Mouse (Mus musculus) hindbrain, embryonic 10.5 days (tissue): ENCODE measurements around the gene Fam120a. TPM values are rescaled to one million over a fixed set of nuclear protein-coding genes. Genes with fewer than 3 reads are reported as not detected.

Experiments used
- DNase-seq: peaks from one replicate; pipeline ENCODE4 v3.0.0-alpha.2; 2017; ENCODE audit warnings: low spot score
- H3K27ac ChIP-seq: fragments of 300-500 bp; sonication (generic); 2 replicates; pipeline ENCODE4 v1.5.1; 2016; ENCODE audit warnings: mild to moderate bottlenecking, moderate library complexity
- H3K27me3 ChIP-seq: fragments of 300-500 bp; sonication (generic); 2 replicates; pipeline ENCODE4 v1.6.1; 2016; ENCODE audit warnings: mild to moderate bottlenecking; ENCODE audit not compliant: poor library complexity, insufficient read depth, severe bottlenecking
- H3K36me3 ChIP-seq: fragments of 300-500 bp; sonication (generic); 2 replicates; pipeline ENCODE4 v1.6.1; 2016; ENCODE audit warnings: mild to moderate bottlenecking, moderate library complexity
- H3K4me1 ChIP-seq: fragments of 300-500 bp; sonication (generic); replicated peaks from 2 replicates; pipeline ENCODE4 v1.6.1; 2016; ENCODE audit warnings: mild to moderate bottlenecking
- H3K4me3 ChIP-seq: fragments of 300-500 bp; sonication (generic); 2 replicates; pipeline ENCODE4 v1.5.1; 2016; ENCODE audit warnings: mild to moderate bottlenecking, moderate library complexity
- H3K9me3 ChIP-seq: fragments of 300-500 bp; sonication (generic); 2 replicates; pipeline ENCODE4 v1.6.1; 2016; ENCODE audit warnings: mild to moderate bottlenecking, moderate library complexity
- WGBS: fragments of 180-500 bp; shearing (Covaris S2); methylation state at CpG from one replicate; pipeline ENCODE4 v1.1.7; 2016; 5-methylcytosine and 5-hydroxymethylcytosine counted together
- polyA plus RNA-seq: library from polyadenylated mRNA; unstranded; fragments of >200 nt; fragmentation: Nextera tagmentation; extraction: Ambion mirVana; gene quantifications from 2 replicates; pipeline ENCODE4 v1.2.1, GENCODE M21; 2016

Fam120a gene
- polyA plus RNA-seq, result 11.9 and 13.7 TPM in 2 replicates

GRCm38 (mm10) chr13:48967956-48968749, at the start of gene Fam120a:
Fam120a (minus strand) TSS chr13:48968017.
- H3K4me3 ChIP-seq, result peak within 1 kb of the TSS; percentile 95
- WGBS, result under 1% methylated on average over 116 of the region's 116 CpGs
- H3K36me3 ChIP-seq, result peaks cover 14% of the 10 kb centered on the region
- H3K9me3 ChIP-seq, result no peaks in the 10 kb centered on the region
- peak; percentile 84 for DNase-seq
- peaks cover 54% of the 10 kb centered on the region for H3K4me1 ChIP-seq
- peak within 1 kb of the TSS; percentile 97 for H3K27ac ChIP-seq
- no peaks in the 10 kb centered on the region for H3K27me3 ChIP-seq

DNA sequence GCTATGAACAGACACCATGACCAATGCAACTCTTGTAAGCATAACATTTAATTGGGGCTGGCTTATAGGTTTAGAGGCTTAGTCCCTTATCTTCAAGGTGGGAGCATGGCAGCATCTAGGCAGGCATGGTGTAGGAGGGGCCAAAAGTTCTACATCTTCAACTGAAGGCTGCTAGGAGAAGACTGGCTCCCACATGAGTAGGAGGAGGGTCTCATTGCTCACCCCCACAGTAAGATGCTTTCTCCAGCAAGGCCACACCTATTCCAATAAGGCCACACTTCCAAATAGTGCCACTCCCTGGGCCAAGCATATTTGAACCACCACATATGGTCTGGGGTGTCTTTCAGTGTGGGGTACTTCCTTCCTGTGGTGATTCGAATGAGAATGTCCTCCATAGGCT, 49.6 kb upstream of the Fam120a start:
- WGBS, result 96% methylated on average over 1 of the region's 1 CpGs
- DNase-seq, result no peak
- peaks cover 20% of the 10 kb centered on the region for H3K27me3 ChIP-seq
- peaks cover 4% of the 10 kb centered on the region; the same call in 1 of the 2 replicates for H3K36me3 ChIP-seq
- peaks cover 45% of the 10 kb centered on the region for H3K4me1 ChIP-seq
- no peak overlapping the region for H3K27ac ChIP-seq
- peaks cover 7% of the 10 kb centered on the region; the same call in 1 of the 2 replicates for H3K9me3 ChIP-seq
- no peak overlapping the region for H3K4me3 ChIP-seq

DNA sequence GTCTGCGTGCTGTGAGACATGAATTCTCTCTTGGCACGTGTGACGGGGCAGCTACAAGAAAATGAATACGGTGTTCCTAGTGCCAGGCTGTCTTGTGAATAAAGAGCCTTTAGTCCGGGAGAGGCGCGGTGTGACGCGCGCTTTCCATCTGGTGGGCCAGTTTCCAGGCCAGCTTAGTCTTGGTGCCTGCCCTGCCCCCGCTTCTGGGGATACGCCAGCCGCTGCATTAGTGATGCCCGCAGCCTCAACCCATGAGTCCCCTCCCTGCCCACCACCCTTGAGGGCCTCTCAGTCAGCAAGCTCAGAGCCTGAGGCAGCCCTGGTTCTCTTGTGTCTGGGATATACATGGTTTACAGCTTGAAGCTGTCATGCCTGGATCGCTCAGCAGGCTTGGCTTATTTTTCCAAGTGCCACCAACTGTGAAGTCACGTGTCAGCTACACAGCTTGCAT, 48.5 kb upstream of the Fam120a start:
- peak; percentile 75 for DNase-seq
- WGBS, result 2% methylated on average over 16 of the region's 16 CpGs
- Histone ChIP-seq H3K9me3 (peaks cover 7% of the 10 kb centered on the region; the same call in 1 of the 2 replicates), H3K4me3 (peak overlapping the region; percentile 46), H3K36me3 (peaks cover 4% of the 10 kb centered on the region; the same call in 1 of the 2 replicates), H3K27me3 (peaks cover 20% of the 10 kb centered on the region), H3K27ac (peak overlapping the region; percentile 80), H3K4me1 (peaks cover 45% of the 10 kb centered on the region)

- peak overlapping the region; percentile 46 for H3K4me3 ChIP-seq
- H3K36me3 ChIP-seq, result peaks cover 4% of the 10 kb centered on the region; the same call in 1 of the 2 replicates
- peaks cover 20% of the 10 kb centered on the region for H3K27me3 ChIP-seq
- H3K27ac ChIP-seq, result peak overlapping the region; percentile 80
- H3K4me1 ChIP-seq, result peaks cover 39% of the 10 kb centered on the region
- 3% methylated on average over 30 of the region's 30 CpGs for WGBS
- peak; percentile 48 for DNase-seq
- peaks cover 7% of the 10 kb centered on the region; the same call in 1 of the 2 replicates for H3K9me3 ChIP-seq
These were observed 47.8 kb upstream of the Fam120a start for GRCm38 (mm10) chr13:49015366-49016306.

DNA sequence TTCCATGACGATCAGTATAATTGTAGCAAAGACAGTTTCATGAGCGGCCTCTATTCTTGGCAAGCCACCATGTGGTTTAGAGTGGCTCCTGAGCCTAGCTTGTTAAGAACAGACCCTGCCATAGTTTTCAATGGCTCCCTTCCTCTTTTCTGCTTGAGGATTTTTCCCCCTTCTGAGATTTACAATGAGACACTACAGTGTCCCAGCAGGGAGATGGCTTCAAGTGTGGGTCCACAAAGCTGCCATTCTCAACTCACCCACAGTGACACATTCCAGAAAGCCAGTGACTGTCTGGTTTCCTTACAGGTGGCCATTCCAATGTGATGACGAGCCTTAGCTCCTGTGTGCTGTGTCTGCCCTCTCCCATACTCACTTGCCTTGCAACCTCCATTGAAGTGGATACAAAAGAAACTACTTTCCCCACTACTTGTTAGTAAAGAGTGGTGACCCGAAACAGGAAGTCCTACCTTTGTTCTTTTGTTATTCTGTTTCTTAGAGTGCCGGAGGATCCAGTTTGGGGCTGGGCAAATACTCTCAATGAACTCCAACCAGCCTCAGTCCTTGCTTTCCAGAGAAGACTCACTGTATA, 45.5 kb upstream of the Fam120a start:
- Histone ChIP-seq H3K36me3 (peaks cover 4% of the 10 kb centered on the region; the same call in 1 of the 2 replicates), H3K27ac (no peak overlapping the region), H3K9me3 (peaks cover 7% of the 10 kb centered on the region; the same call in 1 of the 2 replicates), H3K4me1 (peaks cover 31% of the 10 kb centered on the region), H3K4me3 (no peak overlapping the region), H3K27me3 (peaks cover 26% of the 10 kb centered on the region)
- 21% methylated on average over 5 of the region's 5 CpGs for WGBS
- no peak for DNase-seq

GRCm38 (mm10) chr13:49001691-49002090, 33.9 kb upstream of the Fam120a start:
- no peak overlapping the region for H3K27ac ChIP-seq
- DNase-seq, result no peak
- WGBS, result 78% methylated on average over 3 of the region's 3 CpGs
- no peaks in the 10 kb centered on the region for H3K9me3 ChIP-seq
- H3K27me3 ChIP-seq, result no peaks in the 10 kb centered on the region
- no peaks in the 10 kb centered on the region for H3K36me3 ChIP-seq
- no peak overlapping the region for H3K4me3 ChIP-seq
- H3K4me1 ChIP-seq, result peaks cover 9% of the 10 kb centered on the region; the same call in 1 of the 2 replicates

GRCm38 (mm10) chr13:48998591-48998990, 30.8 kb upstream of the Fam120a start:
- peak; percentile 64 for DNase-seq
- H3K9me3 ChIP-seq, result no peaks in the 10 kb centered on the region
- WGBS, result 12% methylated on average over 6 of the region's 6 CpGs
- no peak overlapping the region for H3K4me3 ChIP-seq
- H3K27ac ChIP-seq, result no peak overlapping the region
- H3K27me3 ChIP-seq, result no peaks in the 10 kb centered on the region
- no peaks in the 10 kb centered on the region for H3K36me3 ChIP-seq
- peaks cover 20% of the 10 kb centered on the region for H3K4me1 ChIP-seq

GRCm38 (mm10) chr13:48996731-48997130, 28.9 kb upstream of the Fam120a start:
- no peak overlapping the region for H3K4me3 ChIP-seq
- H3K36me3 ChIP-seq, result no peaks in the 10 kb centered on the region
- H3K27ac ChIP-seq, result no peak overlapping the region
- DNase-seq, result no peak
- no peaks in the 10 kb centered on the region for H3K9me3 ChIP-seq
- H3K27me3 ChIP-seq, result no peaks in the 10 kb centered on the region
- WGBS, result 89% methylated on average over 4 of the region's 4 CpGs
- H3K4me1 ChIP-seq, result peaks cover 20% of the 10 kb centered on the region

- Histone ChIP-seq H3K4me1 (peaks cover 20% of the 10 kb centered on the region), H3K27me3 (no peaks in the 10 kb centered on the region), H3K36me3 (no peaks in the 10 kb centered on the region), H3K4me3 (no peak overlapping the region), H3K27ac (no peak overlapping the region), H3K9me3 (no peaks in the 10 kb centered on the region)
- 25% methylated on average over 3 of the region's 3 CpGs for WGBS
- peak; percentile 23 for DNase-seq
These were observed 27.1 kb upstream of the Fam120a start for GRCm38 (mm10) chr13:48994903-48995302.

DNA sequence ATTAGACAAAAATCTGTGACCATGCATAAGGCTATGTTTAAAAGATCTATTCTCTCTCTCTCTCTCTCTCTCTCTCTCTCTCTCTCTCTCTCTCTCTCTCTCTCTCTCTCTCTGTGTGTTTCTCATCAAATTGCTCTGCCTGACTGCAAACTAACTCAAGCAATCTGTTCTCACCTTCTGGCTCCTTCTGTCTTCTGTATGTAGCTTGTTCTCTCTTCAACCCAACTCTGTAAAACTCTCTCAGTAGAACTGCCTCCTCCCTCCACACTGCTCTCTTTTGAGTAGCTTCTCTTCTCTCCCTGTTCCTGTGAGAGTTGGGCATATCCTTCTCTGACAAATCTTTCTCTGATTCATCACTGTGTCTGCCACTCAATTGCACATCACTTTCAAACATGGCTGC, 25.1 kb upstream of the Fam120a start:
- no peak for DNase-seq
- Histone ChIP-seq H3K9me3 (no peaks in the 10 kb centered on the region), H3K4me3 (no peak overlapping the region), H3K4me1 (peaks cover 12% of the 10 kb centered on the region), H3K27ac (no peak overlapping the region), H3K27me3 (no peaks in the 10 kb centered on the region), H3K36me3 (no peaks in the 10 kb centered on the region)

DNA sequence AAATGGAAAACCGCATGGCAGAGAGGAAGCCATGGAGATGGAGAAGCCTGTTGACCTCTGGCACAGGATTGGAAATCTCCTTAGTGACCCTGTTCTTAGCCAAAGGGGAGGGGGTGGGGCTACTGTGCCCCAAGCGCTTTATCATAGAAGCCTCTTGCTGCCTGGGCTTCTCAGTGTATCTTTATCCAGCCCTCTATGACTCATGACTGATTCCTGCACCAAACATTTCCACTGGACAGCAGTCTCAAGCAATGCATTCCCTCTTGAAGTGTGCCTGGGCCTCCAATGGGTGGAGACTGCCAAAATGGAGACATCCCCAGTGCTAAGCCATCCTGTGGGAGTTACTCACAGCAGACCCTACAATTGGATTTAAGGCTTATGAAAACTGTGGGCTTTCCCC, 22.3 kb upstream of the Fam120a start:
- no peak for DNase-seq
- WGBS, result 87% methylated on average over 2 of the region's 2 CpGs
- Histone ChIP-seq H3K27me3 (no peaks in the 10 kb centered on the region), H3K4me3 (no peak overlapping the region), H3K9me3 (no peaks in the 10 kb centered on the region), H3K27ac (no peak overlapping the region), H3K4me1 (peaks cover 8% of the 10 kb centered on the region), H3K36me3 (no peaks in the 10 kb centered on the region)

DNA sequence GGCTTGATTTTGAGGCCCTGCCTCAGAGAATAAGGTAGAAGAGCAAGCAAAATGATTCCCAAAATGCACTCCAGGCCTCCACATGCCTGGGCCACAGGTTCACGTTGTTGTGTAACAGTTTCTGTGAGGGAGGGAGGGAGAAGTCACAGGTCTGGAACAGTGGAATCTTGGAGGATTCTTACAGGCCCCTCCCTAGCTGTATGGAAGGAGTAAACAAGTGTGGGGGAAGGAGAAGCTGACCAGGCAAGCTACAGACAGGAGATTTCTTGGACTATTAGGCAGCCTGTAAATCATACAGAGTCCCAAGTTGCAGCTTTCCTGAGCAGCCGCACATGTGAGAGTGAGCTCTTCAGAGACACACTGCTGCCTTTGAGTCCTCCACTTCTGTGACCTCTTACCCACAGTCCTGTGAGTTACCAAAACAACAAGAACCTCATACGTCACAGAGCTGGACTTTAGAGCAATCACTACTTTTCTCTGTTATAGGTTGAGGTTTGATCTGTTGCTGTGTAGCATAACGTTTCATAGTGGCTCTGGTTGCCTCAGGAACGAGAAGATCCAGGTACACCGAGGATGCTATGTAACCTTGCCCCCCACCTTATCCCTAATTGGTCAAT, 14.8 kb upstream of the Fam120a start:
- peaks cover 5% of the 10 kb centered on the region; the same call in 1 of the 2 replicates for H3K4me1 ChIP-seq
- H3K9me3 ChIP-seq, result no peaks in the 10 kb centered on the region
- 86% methylated on average over 6 of the region's 6 CpGs for WGBS
- DNase-seq, result no peak
- no peaks in the 10 kb centered on the region for H3K27me3 ChIP-seq
- no peaks in the 10 kb centered on the region for H3K36me3 ChIP-seq
- H3K27ac ChIP-seq, result no peak overlapping the region
- no peak overlapping the region for H3K4me3 ChIP-seq
